Mouse (Mus musculus) stomach, postnatal 0 days (tissue): ENCODE measurements around the gene Tigd3.

Source experiments
- CTCF ChIP-seq: IDR thresholded peaks from 2 replicates; pipeline ENCODE4 v1.5.1; 2016; ENCODE audit warnings: antibody characterized with exemption, low read depth, mild to moderate bottlenecking, moderate library complexity
- EP300 ChIP-seq: optimal IDR thresholded peaks from 2 replicates; pipeline ENCODE3; 2016; ENCODE audit warnings: antibody characterized with exemption

- no peak for TF ChIP-seq CTCF
- TF ChIP-seq EP300, result no peak
These were observed 21.4 kb downstream of the Tigd3 start for GRCm38 (mm10) chr19:5872528-5872927.
